Mouse (Mus musculus) heart, postnatal 10 days (tissue): Measurements from ENCODE around the gene 7530416G11Rik. TPM values are rescaled to one million over a fixed set of nuclear protein-coding genes. Genes with fewer than 3 reads are reported as not detected.
A peak's percentile ranks its signal among the peaks of the same experiment; 100 is the strongest.

Source experiments
- DNase-seq, 2 experiments: peaks; one replicate each; pipeline ENCODE4 v3.0.0; 2021
- intact Hi-C: fragments of 180-260 bp; cut with DNase I; formaldehyde crosslinking; loops from one replicate; pipeline ENCODE4 v1.15.1; 2025
- total RNA-seq, 2 experiments: library from RNA; stranded (reverse); gene quantifications; 2 replicates each; pipeline ENCODE4 v1.2.3; 2021

Gene 7530416G11Rik
- total RNA-seq, 2 experiments from 2014 or later, result not detected

GRCm38 (mm10) chr15:85488900-85489299, 14.1 kb downstream of the 7530416G11Rik start:
- intact Hi-C loops, result no loop called here
- no peak for DNase-seq

DNA sequence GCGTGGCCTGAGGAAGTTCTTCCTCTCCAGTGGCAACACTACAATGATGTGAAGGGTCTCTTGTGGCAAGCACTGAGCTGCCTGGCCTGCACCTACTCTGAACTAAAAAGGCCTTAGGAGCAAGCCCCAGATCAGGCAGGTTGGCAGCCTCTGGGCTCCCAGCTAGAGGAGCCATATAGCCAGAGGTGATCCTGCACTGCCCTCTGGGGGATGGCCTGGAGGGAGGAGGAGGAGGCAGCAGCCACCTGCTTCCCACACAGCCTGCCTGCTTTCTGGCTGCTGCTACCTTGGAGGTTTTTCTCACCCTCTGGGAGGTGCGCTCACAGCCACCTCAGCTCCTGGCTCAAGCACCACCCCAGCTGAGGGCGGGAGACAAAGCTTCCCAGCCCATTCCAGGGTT, 22.4 kb downstream of the 7530416G11Rik start:
- DNase-seq, result peak; percentile 24 to 50
- intact Hi-C loops, result loop anchor here (1.0 kb wide), 1 partner anchor 165 kb away; no protein-coding TSS in a partner anchor

GRCm38 (mm10) chr15:85479919-85480318, 23.1 kb downstream of the 7530416G11Rik start:
- no peak for DNase-seq
- intact Hi-C loops, result loop anchor here (1.0 kb wide), 1 partner anchor 165 kb away; no protein-coding TSS in a partner anchor

DNA sequence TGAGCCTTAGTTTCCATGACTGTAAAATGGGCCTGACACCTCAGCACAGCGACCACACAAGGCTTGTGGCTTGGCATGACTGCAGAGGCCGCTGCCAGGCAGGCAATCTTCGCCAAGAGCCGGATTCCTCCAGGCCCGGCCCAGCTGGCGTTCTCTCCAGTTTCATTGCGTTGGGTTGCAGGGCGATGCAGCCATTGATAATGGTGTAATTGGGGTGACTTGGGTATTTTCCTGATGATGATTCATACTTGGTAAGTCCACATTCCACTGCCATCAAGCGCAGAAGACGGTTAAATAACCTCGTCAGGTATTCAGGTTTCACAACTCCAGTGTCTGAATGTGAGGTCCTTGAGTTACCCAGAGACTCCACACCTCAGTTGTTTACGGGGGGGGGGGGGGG, 23.7 kb downstream of the 7530416G11Rik start:
- no peak for DNase-seq
- intact Hi-C loops, result no loop called here

GRCm38 (mm10) chr15:85477584-85477983, 25.4 kb downstream of the 7530416G11Rik start:
- intact Hi-C loops, result loop anchor here (1.0 kb wide), 1 partner anchor 106 kb away; no protein-coding TSS in a partner anchor
- peak; percentile 58 to 79 for DNase-seq

DNA sequence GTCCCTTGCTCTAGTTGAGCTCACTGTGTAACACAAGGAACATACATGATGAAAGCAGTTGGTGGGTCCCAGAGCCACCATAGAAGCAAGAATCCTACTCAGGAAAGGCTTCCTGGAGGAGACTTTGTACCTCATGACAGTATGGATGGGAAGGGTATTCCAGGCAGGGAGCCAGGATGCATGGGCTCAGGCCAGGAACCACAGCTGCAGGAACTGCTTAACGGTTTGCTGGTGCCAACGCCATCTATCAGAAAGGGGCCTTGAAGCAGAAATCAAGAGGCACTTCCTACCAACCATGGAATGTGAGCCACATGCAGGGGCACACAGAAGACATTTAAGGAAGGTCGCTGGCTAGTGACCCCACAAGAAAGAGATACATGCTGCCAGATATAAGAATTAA, 28.3 kb downstream of the 7530416G11Rik start:
- intact Hi-C loops, result no loop called here
- DNase-seq, result peak in 1 of 2 experiments; percentile 13

DNA sequence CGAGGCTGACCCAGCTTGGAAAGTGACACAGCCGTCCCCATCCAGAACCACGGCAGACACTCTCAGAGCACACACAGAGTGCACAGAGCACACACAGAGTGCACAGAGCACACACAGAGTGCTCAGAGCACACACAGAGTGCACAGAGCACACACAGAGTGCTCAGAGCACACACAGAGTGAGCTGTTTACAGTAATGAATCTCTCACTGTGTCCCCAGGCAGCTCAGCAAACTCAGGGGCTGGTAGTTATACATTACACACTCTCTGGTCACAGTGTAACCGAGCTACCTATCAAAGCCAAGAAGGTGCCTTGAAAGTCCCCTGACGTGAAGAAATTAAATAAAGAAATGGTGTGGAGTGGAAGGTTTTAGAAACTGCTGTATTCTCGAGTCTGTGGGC, 33.6 kb downstream of the 7530416G11Rik start:
- intact Hi-C loops, result no loop called here
- no peak for DNase-seq

- no peak for DNase-seq
- intact Hi-C loops, result no loop called here
These were observed 36.5 kb downstream of the 7530416G11Rik start for GRCm38 (mm10) chr15:85466456-85467067.

- peak; percentile 23 to 24 for DNase-seq
- intact Hi-C loops, result no loop called here
These were observed 38.0 kb downstream of the 7530416G11Rik start for GRCm38 (mm10) chr15:85464823-85465565.

GRCm38 (mm10) chr15:85464190-85464589, 38.8 kb downstream of the 7530416G11Rik start:
- intact Hi-C loops, result no loop called here
- no peak for DNase-seq

- no peak for DNase-seq
- intact Hi-C loops, result no loop called here
These were observed 39.8 kb downstream of the 7530416G11Rik start for GRCm38 (mm10) chr15:85463027-85463790.

DNA sequence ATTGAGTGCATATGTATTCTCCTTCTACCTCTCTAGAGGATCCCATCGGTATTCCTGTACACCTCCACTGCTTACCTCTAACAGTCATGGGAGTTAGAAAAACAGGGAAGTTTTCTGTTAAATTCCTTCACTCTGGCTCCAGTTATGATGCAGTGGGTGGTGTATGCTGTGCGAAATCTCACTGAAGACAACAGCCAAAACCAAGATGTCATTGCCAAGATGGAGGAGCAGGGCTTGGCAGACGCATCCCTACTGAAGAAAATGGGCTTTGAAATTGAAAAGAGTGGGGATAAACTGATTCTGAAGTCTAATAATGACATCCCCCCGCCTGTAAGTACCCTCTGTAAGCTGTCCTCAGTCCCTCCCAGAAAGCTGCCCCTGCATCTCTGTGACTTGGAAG, 40.9 kb downstream of the 7530416G11Rik start:
- intact Hi-C loops, result no loop called here
- peak; percentile 41 to 46 for DNase-seq

DNA sequence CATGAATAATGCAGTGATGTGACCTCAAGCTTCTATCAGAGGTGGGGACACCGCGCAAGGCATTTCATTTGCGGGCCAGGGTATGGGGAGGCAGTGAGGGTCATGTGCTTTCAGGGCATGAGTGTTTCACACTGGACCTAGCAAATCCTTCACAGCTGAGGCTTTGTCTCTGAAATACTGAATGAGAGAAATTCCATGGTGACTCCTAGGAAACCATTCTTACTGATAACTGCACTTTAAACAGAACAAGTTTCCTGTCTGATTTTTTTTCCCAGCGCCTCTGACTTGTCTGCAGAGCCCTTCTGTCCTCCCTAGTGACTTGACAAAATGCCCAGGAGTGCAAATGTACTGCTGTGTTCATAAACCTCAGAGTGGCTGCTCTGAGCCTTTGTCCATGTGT, 41.5 kb downstream of the 7530416G11Rik start:
- peak; percentile 36 to 44 for DNase-seq
- intact Hi-C loops, result no loop called here

DNA sequence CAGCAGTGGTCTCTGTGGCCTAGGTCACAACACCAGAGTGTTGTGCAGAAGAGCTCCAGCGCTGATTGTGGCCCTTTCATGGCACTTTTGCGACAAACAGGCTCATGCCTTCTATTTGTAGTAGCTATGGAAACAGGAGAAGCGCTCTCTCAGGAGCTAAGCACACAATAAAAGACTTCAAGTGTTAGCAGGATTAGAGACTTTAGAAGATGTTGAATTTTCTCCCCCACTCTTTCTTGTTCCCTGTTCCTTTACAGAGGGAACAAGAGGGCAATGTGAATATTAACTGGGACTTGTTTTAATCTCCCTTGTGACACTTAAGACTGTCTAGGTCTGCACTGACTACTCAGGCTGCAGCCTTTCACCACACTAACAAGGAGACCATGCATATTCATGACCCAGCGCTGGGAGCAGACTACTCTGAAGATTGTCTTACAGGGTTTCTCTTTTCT, 44.4 kb downstream of the 7530416G11Rik start:
- intact Hi-C loops, result no loop called here

DNA sequence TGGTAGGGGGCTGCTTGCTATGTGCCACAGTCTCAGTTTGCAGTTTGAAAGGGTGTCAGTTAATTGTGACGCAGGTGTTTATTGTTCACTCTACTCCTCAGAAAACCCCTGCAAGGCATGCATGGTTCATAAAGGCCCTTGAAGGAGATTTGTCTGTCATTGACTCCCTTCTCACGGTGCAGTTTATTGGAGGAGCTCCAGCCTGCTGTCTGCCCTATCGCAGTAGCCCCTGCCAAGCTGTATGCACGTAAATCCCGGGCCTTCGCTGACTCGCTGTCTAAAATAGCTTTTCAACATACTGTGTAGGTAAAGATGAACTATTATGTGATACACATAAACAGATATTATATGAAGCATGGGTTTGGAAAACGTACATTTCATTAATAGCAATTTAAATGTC, 45.2 kb downstream of the 7530416G11Rik start:
- intact Hi-C loops, result no loop called here
- peak; percentile 16 to 40 for DNase-seq

More for the DNA sequence above, 44.4 kb downstream of the 7530416G11Rik start:
- no peak for DNase-seq

GRCm38 (mm10) chr15:85456891-85457290, 46.1 kb downstream of the 7530416G11Rik start:
- intact Hi-C loops, result no loop called here
- no peak for DNase-seq

GRCm38 (mm10) chr15:85446652-85447051, 56.4 kb downstream of the 7530416G11Rik start:
- intact Hi-C loops, result no loop called here
- DNase-seq, result no peak
